Mouse (Mus musculus) testis, postnatal 14 days (tissue): ENCODE measurements at regions not wholly inside any gene's neighbourhood (a gene's known extent, or its start where the extent isn't known, plus 50 kb on each side); places are given as distances from the start of the nearest gene placed in this dataset.

Experiments
- DNase-seq: peaks from one replicate; pipeline ENCODE4 v3.0.0; 2021; ENCODE audit warnings: low spot score

DNA sequence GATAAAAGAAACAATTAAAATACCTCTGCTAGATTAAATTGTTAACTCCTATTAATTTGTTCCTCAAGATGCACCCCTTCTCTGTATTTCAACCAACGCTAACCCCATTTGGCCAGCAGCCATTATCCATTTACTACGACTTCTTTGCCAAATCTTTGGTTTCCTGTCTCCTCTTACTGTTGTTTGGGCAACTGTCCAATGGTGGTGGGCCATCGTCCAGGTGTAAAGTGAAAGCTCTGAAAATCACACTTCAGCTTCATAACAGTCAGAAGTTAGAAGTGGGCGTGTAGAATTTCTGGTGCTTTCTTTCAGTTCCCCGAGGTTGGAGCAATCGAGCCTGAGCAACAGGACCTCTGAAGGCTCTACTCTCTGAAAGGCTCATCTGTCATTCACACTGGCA is 66.8 kb upstream of the Zbtb20 start:
- DNase-seq = no peak

DNA sequence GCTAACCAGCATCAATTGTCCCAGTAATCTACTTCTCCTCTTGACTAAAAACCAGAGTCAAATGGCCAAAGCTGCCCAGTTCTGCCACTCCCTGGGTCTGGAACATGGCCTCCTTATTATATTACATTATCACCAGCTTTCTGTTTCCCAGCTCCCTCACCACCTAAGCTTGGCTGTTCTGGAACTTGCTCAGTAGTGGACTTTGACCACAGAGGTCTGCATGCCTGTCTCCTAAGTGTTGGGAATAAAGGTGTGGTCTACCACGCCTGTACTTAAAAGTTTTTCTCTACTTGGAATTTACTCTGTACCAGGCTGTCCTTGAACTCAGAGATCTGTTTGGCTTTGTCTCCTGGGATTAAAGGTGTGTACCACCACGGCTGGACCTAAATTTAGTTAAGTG is 68.1 kb upstream of the Zbtb20 start:
- DNase-seq = no peak

DNA sequence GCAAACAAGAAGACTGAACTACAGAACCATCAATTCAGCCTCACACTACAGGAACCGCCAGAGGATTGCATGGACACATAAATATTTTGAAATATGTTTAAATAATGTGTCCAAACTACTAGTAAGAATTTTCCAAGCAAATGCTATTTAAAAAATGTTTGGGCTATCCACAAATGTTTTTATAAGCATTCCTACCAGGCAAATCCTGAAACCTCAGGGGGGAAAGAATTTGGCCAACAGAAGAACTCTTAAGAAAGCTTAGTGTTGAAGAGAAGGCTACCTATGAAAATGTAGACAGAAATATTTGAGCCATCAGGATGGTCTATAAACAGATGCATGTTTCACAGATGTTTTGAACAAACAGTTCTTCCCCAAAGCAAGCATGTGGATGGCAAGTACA is 72.1 kb upstream of the Zbtb20 start:
- DNase-seq = no peak

DNA sequence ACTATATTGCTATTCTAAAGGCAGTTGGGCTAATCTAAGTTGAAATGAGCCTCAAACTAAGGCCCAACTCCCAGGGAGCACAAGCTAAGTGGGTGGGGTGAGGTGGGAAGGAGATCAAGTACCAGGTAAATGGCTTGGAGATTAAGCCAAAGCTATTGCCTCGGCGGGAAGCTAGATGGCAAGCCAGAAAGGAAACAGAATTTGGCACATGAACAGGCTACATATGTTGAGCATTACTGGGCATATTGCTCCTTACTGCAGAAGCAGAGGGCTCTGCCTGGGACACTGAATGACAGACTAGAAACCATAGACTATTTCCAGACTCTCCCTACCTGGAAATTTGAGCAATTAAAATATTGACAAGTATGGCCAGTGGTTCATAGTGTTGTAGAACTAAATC is 83.1 kb upstream of the Zbtb20 start:
- no peak for DNase-seq

DNA sequence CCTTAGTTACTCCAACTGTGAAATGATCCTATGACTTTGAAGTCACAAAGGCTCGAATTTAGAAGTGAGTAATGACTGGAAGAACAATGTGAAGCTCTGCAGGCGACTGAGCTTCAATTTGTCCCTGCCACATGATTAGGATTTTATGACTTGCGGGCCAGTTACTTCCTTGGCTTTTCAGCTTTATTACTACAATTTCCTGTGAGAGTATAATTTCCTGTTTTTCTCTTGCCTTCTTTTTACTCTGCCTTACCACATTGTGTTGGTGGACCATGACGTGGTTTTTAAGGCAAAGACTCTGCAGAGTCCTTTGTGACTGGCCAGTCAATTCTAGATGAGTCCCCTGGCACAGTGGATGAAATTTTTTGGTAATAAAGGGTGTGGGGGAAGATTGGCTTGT is 91.0 kb upstream of the Zbtb20 start:
- no peak for DNase-seq

DNA sequence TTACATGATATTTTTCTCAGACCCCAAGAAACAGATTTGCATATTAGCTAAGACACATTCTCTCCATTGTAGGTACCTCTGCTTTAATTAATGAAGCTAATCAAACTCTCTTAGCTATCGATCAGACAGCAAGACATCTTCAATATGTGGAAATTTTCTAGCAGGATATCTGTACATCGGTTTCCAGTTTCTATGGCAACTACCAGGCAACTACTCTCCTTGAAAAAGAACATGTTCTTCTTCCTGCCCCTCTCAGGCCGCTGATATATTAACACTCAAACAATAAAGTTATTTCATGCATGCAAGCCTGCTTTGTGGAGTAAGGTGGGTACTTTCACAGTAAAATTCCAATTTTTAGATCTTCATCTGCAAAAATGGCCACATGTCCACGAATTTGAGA is 91.7 kb upstream of the Zbtb20 start:
- no peak for DNase-seq

DNA sequence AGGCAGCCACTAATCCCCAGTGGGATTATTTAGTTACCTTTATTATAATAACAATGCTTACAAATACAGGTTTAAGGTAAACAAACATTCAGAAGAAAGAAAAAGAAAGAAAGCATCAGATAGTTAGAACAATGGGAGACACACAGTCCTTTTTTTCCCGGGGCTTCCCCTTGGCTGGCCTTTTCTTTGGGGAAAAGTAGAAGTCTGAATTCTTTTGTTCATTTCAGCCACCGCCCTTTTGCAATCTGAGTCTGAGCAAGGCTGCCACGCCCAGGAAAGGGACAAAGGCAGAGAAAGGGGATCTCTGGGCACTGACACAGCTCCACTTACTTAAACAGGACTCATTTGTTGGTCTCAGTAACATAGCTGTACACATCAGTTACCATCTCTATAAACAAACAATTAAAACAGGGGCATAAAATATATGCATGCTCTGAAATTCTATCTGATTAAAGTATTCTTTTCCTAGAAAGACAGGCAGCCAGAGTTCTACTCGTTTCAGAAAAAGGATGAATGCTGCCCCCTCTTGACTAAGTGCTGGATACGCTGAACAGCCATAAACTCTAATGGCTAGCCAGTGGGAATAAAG is 93.5 kb upstream of the Zbtb20 start:
- DNase-seq = peak; percentile 6

DNA sequence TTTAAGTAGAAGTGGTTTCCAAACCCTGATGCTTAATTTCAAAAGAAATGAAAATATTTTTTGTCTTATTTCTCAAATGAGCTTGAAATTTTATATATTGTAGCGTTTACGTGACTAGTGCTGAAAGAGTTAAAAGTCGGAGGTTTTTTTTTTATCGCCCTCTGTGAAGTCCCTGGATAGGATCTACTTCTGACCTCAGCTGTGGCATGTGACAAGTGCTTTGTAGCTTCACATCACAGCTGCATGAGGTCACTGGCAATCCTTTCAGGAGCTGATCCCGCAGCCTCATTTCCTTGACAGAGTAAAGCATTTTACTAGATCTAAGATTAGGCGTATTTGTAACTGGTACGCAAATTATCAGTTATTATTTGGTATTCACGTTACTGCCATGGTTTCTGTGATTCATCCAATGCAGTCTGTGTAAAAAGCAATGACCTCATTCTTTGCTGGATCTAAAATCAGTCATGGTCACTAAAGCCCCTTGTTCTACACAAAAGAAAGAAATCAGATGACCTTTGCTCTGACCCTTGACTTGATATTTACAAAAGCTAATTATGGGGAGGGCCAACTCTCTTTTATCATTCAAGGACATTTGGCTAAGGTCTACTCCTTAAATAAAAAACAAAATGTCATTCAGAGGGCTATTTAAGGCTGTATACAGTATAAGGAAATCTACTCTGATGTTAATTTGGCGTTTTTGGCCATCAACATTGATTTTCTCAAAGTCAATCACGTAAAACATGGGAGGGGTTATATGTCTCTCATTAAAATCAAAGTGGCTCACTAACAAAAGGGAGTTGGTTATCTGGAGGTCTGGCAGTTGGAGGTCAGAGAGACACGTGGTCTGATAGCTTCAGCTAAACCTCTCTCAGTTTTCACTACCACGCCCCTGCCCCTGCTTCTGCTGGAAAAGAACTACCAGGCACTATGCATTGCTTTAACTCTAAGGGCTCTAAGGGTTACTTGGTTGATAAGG is 94.3 kb upstream of the Zbtb20 start:
- no peak for DNase-seq

DNA sequence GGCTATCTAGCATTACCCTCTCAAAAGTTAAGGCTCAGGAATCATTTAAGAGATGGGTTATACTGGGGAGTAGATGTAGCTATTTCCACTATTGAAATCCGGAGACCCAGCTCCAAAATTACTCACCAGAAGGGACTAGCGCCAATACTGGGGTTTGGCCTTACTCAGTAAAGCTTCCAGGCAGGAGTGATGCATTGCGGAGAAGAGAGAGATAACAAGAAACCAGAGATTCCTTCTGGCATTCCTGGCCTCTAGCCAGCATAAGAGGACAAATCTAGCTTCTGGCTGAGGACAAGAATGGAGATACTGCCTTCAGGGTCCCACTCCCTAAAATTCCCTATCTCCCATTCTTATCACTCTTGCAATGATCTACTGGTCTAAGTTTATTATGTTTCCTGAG is 95.7 kb upstream of the Zbtb20 start:
- DNase-seq = no peak

DNA sequence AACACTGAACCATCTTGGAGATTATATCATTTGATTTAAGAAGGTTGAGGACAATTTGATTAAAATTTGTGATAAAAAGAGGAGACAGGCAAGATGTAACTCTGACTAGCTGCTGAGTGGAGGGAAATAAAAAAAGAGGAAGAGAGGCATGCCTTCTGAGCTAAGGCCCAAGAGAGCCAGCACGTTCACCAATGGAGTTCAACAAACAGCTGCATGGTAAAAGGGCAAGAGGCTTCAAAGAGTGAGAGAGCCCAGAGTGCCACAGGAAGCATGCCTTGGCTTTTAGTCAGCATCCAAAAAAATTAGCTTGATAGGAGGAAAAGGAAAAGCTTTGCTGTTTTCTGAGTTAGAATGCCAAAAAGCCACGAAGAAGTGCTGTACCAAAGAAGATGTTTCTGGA is 103.0 kb upstream of the Zbtb20 start:
- no peak for DNase-seq

DNA sequence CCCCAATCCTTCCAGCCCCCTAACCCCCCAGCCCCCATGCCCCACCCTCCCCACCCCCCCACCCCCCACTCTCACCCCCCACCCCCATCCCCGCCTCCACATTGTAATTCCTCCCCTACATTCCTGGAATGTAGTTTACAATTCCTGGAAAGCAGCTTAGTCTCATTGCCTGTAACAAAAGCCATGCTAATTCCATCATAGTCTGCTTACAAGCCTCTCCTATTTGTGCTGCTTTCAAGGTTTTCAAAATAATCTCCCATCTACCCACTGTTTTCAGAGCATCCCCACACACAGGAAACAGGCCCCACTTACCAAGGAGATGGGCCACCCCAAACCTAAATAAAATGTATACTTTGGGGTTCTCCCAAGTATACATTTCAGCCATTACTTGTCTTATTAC is 105.5 kb upstream of the Zbtb20 start:
- DNase-seq = no peak

DNA sequence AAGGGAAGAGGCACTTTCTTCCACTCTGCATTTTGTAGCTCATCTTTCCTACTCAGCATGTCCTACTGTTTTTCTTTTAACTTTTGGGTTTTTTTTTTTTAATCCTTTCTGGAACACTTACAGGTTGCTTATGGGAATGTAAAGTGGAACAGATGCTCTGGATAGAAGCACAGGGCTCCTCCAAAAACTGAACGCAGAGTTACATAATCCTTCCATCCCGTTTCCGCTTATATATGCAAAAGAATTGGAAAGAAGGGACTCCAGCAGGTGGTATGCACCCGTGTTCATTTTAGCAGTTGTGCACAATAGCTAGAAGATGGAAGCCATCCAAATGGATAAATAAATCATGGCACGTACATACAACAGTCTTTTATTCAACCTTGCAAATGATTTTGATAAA is 127.0 kb upstream of the Zbtb20 start:
- no peak for DNase-seq

DNA sequence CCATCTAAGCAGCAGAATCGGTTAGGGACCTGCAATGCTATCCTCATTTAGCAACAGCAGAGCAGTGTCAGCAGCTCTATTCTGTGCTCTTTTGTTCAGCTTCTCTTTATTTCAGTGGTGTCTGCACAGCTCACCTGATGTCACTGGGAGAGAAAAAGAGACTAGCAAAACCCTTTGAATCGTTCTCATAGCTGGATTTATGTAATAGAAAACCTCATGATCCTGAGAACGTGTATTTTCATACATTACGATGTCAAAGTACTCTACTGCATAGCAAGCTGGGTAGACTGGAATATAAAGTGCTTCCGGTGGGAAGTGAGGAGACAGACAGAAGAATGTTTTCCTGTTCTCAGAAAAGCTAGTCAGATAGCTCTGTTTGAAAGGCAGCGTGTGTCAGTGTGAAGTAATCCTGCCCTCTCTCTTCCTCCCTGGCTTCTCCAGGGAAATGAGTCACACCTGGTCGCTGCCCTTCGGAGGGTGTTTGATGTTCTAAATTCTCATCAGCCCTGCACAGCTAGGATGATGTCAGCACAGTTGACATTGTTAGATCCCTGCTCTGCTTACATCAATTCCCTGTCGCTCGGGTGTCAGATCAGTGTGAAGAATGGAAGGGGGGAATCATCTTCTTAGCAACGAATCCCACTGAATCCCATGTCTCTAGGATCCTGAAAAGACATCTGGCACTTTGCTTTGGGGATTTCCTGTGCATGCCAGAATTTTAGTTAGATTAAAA is 129.6 kb upstream of the Zbtb20 start:
- no peak for DNase-seq

DNA sequence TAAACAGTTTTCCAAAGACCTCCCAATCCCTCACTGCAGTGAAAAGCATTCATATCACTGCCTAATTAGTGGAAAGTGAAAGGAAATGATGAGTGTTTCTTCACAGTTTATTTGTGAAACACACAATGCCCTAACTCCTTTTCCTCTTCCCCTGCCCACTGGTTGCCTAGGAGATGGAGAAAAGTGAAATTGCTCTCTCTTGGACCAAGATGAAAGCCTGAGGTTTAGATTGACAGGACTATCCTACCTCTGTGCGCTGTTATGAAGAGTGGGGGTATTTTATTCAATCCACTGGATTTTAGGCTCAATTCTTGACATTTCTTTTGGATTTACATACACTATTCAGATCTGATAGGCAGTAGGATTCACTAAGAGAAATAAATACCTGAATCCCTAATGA is 132.1 kb upstream of the Zbtb20 start:
- DNase-seq = no peak

DNA sequence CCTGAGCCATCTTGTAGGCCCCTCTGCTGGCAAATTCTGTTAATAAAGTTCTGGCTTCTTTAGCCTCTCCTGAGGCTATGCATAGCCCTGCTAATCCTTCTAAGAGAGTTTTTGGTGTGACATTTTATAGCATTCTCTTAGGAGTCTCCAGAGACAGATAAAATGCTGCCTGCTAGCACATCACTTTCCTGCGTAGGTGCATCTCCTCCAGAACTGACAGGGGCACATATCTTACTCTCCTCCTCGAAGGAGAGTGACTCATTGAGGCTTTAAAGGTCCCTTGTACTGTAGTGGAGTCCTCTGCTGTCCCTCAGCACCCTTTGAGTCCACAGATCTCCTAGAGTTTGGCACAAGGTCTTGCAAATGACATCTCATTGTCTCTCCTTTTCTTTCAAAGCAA is 132.6 kb upstream of the Zbtb20 start:
- DNase-seq = no peak

DNA sequence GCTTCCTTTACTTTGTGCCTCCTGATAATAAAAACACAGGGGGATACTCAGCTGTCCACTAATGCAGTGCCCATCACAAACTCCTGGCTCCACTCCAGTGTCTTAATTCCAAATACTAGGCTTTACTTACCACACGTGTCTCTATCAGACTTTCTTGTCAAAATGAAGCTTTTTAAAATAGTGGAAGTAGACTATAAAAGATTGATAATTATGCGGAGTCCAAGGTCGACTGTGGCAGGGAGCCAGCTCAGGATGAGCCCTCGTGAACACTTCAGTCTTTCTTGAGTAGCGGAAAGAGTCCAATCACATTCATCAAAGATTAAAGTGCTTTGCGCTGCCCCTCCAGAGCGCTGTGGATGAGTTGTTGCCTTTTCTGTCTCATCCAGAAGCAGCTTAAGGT is 147.9 kb upstream of the Zbtb20 start:
- DNase-seq = no peak

DNA sequence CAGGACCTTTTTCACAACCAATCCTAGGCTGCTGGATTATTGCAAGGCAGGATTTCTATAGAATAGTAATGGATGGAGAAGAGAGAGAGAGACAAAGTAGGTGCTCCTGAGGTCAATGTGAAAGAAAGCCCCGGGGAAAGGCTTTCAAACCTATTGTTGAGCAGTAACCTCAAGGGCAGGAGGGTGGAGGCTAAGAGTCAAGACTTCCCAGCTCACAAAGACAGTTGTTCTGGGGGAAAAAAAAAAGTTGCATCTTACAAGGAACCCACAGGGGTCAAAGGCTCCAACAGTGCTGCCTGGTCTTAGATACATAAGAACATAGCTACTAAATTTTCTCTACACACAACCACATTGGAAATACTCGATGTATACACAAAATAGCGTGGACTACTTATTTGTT is 155.8 kb upstream of the Zbtb20 start:
- no peak for DNase-seq

DNA sequence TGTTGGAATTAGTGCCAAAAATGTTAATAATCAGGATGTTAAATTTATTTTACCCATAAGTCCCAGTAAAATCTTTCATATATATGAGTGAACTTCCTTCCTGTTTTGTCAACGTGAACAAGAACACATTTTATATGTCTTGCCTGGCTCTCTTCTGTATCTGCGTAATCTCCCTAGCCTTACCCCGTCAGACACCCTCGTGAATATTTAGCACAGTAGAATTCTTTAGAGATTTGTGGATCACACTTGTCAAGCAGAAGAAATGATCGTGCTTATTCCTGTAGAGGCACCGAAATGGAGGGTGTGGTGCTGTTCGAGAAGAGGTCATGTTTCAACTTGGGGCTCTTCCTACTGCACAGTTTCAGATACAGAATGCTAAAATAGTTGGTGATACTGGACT is 157.2 kb upstream of the Zbtb20 start:
- DNase-seq = no peak

DNA sequence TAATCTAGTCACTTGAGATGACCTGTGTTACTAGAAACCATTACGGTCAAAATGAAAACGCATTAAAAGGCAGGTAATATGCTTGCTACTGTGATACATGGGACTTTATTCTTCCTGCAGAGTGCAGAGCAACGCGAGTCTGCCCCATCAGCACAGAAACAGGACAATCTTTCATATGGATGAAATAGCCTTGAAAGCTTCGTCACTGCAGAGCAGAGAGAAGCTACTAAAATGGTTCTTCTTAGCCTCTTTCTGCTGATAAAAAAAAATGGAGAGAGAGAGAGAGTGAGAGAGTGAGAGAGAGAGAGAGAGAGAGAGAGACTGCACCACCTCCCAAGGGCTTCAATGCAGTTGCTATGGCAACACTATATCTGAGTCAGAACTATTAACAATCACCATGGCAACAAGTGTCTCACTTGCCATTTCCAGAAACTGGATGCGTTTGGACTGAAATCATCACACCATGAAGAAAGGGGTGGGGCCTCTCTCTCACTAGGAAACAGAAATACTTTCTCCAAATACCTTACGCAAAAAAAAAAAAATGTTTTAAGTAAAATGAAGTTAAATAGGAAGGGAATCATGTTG is 157.8 kb upstream of the Zbtb20 start:
- no peak for DNase-seq

DNA sequence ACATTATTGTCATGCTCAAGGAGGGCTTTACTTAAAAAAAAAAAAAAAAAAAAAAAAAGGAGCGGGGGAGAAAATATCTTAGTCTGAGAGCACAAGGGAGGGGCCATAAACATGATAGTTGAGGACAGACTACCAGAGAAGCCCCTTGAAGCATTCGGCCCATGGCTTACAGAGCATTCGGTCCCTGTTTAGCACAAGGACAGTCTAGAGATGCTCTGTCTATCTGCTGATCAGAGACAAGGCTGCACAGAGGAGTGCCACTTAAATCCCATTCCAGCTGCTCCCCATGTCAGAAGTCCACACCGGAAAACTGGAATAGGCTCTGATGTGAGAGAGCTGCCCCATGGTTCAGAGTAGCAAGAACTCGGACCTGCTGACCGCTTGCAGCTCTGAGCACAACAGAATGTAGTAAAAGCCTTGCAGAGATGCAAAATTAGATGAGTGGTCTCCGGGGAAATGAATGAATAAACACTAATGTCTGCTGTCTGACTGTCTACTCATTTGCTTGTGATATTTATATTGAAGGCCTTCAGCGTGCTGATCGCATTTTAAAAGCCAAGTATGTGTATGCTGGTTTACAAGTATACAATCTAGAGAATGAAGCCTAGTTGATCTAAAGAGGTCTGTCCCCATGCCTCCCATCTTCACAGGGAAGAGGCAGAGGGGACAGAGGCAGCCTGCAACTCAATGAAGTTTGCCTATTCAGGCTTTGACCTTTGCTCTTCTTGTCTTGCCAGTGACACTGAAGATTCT is 158.4 kb upstream of the Zbtb20 start:
- no peak for DNase-seq

DNA sequence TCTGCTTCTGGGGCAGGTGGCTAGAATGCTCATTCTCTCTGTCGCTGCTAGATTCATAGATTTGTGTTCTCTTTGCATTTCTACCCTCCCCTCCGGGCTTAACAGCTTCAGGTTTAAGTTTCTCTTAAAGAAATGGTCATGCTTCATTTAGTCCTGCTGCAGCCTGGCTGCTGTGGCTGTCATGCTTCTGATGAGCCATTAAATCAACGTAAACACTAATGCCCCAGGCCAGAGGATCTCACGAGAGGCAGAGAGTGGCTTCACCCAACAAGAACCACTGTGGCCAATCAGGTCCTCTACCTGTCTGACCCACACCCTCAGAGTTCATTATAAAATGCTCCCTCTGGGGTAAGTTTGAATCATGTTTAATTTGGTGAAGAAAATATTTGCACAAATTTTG is 173.0 kb upstream of the Zbtb20 start:
- DNase-seq = no peak

DNA sequence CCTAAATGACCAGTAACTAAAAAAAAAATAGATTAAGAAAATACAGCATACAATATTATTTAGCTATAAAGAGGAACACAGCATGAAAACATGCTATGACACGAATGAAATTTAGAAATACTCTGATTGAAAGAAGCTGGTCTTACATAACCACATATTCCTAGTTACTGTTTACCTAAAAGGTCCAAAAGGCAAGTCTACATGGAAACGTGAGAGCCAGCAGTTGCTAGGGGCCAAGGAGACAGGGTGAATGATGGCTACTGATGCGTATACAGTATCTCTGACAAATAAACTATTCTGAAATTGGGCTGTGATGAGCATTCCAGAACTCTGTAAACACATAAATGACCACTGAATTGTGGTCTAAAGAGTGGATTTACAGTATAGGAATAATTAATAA is 194.5 kb upstream of the Zbtb20 start:
- DNase-seq = no peak
